Mouse (Mus musculus) liver, postnatal 0 days (tissue): ENCODE measurements around the gene Sh3bgr.

ENCODE experiments used
- CTCF ChIP-seq: sonication (generic); IDR thresholded peaks from 2 replicates; pipeline ENCODE4 v1.5.1; 2016; ENCODE audit warnings: antibody characterized with exemption, low read depth
- EP300 ChIP-seq: IDR thresholded peaks from 2 replicates; pipeline ENCODE4 v1.6.1; 2016; ENCODE audit warnings: antibody characterized with exemption, low read depth, mild to moderate bottlenecking

DNA sequence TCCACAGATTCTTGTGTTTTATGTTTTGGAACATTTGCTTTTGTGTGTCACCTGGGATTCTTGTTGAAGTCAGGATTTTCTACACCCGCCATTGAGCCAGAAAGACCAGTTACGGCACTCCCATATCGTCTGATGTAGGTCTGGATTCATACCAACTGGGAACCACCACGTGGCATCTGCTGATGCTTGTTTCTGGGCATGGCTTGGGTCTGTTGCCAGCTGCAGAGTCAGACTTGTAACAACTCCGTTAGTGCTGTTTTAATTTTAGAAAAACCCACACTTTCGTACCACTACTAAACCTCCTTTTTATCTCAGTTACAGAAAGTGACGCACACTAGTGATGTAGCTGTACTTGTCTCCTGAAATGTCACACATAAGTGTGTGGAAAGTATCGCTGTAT, 44.2 kb upstream of the Sh3bgr start:
- TF ChIP-seq EP300 (no peak), CTCF (no peak)
